9 mouse cellular contexts compared by ENCODE assay signal in genomic region chr4:115647580-115647979, GRCm38 (mm10). TPM values are rescaled to one million over a fixed set of nuclear protein-coding genes. Genes with fewer than 3 reads are reported as not detected.
DNase-seq lines count a peak whose midpoint lies in the region; ATAC-seq and TF ChIP-seq lines count a peak whose summit lies in the region.
"Had no signal": no experiment of that assay in that cellular context is flagged by ENCODE, and none has a peak within 500 bp of the region (broad histone marks: within the 10 kb centered on the region; RNA-seq: fewer than 3 reads in every experiment).

Gene Cyp4b1 (minus strand): TSS chr4:115647723.

- no peak within 1 kb of the TSS for H3K27ac ChIP-seq in heart, postnatal 0 days (ENCODE audit: low read depth)
- no peak within 1 kb of the TSS for H3K27ac ChIP-seq in lung, embryonic 15.5 days
- H3K27ac ChIP-seq in forebrain, embryonic 16.5 days (ENCODE audit: low read length), result no peak within 1 kb of the TSS

- no peaks in the 10 kb centered on the region for H3K36me3 ChIP-seq in heart, postnatal 0 days (replicated peaks; ENCODE audit: control insufficient read depth, insufficient read depth, low read length)
- no peaks in the 10 kb centered on the region for H3K36me3 ChIP-seq in lung, embryonic 15.5 days
- no peaks in the 10 kb centered on the region for H3K36me3 ChIP-seq in forebrain, embryonic 16.5 days (ENCODE audit: control insufficient read depth, insufficient read depth)

- DNase-seq in urinary bladder, adult 2 months (ENCODE audit: low spot score), result no peak
- no peak for DNase-seq in urinary bladder, postnatal 4 days (ENCODE audit: low spot score in 2 of 2)
- peak; percentile 60 for DNase-seq in heart, postnatal 0 days (ENCODE audit: low spot score)
- no peak for DNase-seq in cerebellum, adult 9-10 months
- DNase-seq in yolk sac, embryonic 10.5 days (ENCODE audit: low spot score), result no peak

- no peaks in the 10 kb centered on the region for H3K9me3 ChIP-seq in heart, postnatal 0 days (replicated peaks; ENCODE audit: control insufficient read depth, low read length)
- no peaks in the 10 kb centered on the region for H3K9me3 ChIP-seq in lung, embryonic 15.5 days
- H3K9me3 ChIP-seq in forebrain, embryonic 16.5 days (ENCODE audit: control insufficient read depth, low read length), result no peaks in the 10 kb centered on the region

- peaks cover 7% of the 10 kb centered on the region; the same call in 1 of the 2 replicates for H3K4me1 ChIP-seq in heart, postnatal 0 days (ENCODE audit: control insufficient read depth, insufficient read depth)
- H3K4me1 ChIP-seq in lung, embryonic 15.5 days, result no peaks in the 10 kb centered on the region
- no peaks in the 10 kb centered on the region for H3K4me1 ChIP-seq in forebrain, embryonic 16.5 days (replicated peaks; ENCODE audit: control insufficient read depth, insufficient read depth, low read length)

- ATAC-seq in heart, postnatal 0 days (ENCODE audit: insufficient read depth, low read depth), result peak; percentile 53
- peak; percentile 61; the same call in 1 of the 2 replicates for ATAC-seq in lung, embryonic 15.5 days (ENCODE audit: borderline replicate concordance, extremely low read depth, low FRiP score, low TSS enrichment)
- ATAC-seq in inflammation-experienced regulatory T-cells, adult 6 months, result no peak
- ATAC-seq in forebrain, embryonic 16.5 days, result no peak

- H3K4me2 ChIP-seq in heart, postnatal 0 days (ENCODE audit: low read depth, low read length), result no peak within 1 kb of the TSS
- no peak within 1 kb of the TSS for H3K4me2 ChIP-seq in lung, embryonic 15.5 days
- H3K4me2 ChIP-seq in forebrain, embryonic 16.5 days (ENCODE audit: low read length), result no peak within 1 kb of the TSS

- no peak for TF ChIP-seq EP300 in heart, postnatal 0 days (IDR thresholded peaks at IDR 0.05; ENCODE audit: low read depth)

- no peak within 1 kb of the TSS for H3K9ac ChIP-seq in heart, postnatal 0 days (replicated peaks; ENCODE audit: low read depth, low read length)
- H3K9ac ChIP-seq in lung, embryonic 15.5 days, result no peak within 1 kb of the TSS
- no peak within 1 kb of the TSS for H3K9ac ChIP-seq in forebrain, embryonic 16.5 days (replicated peaks; ENCODE audit: low read depth, low read length)

- no peak within 1 kb of the TSS for H3K4me3 ChIP-seq in heart, postnatal 0 days (ENCODE audit: low read depth, low read length)
- H3K4me3 ChIP-seq in lung, embryonic 15.5 days, result no peak within 1 kb of the TSS
- no peak within 1 kb of the TSS for H3K4me3 ChIP-seq in forebrain, embryonic 16.5 days (replicated peaks; ENCODE audit: low read length)

- no peaks in the 10 kb centered on the region for H3K27me3 ChIP-seq in heart, postnatal 0 days (ENCODE audit: control insufficient read depth, insufficient read depth, low read length)
- H3K27me3 ChIP-seq in lung, embryonic 15.5 days, result no peaks in the 10 kb centered on the region
- no peaks in the 10 kb centered on the region for H3K27me3 ChIP-seq in forebrain, embryonic 16.5 days (replicated peaks; ENCODE audit: control insufficient read depth, insufficient read depth, low read length)

- WGBS in heart, postnatal 0 days, result 66% methylated on average over 9 of the region's 9 CpGs
- 70% methylated on average over 9 of the region's 9 CpGs for WGBS in lung, embryonic 15.5 days
- 83% methylated on average over 9 of the region's 9 CpGs for whole genome bisulfite sequencing in forebrain, embryonic 16.5 days

- TF ChIP-seq CTCF in heart, postnatal 0 days (IDR thresholded peaks at IDR 0.05; ENCODE audit: low read depth), result no peak

RNA-seq across cellular contexts. Expression of gene Cyp4b1, which starts in this region (rescaled TPM):
- polyA plus RNA-seq in urinary bladder, adult 2 months (2012; rRNA removed), result 10.9 and 13.5 TPM in 2 replicates
- total RNA-seq in heart, postnatal 0 days (2014; rRNA removed; ENCODE audit: low replicate concordance), result 8.7 and 14.5 TPM in 2 replicates
- 8.7 and 9.4 TPM in 2 replicates for polyA plus RNA-seq in heart, postnatal 0 days (2015; fragmentation: Nextera tagmentation; extraction: Ambion mirVana)
- polyA plus RNA-seq in lung, embryonic 15.5 days (2015; fragmentation: Nextera tagmentation; extraction: Ambion mirVana), result 18.7 and 23.1 TPM in 2 replicates
- not detected for polyA plus RNA-seq in inflammation-experienced regulatory T-cells, adult 6 months (2017; shearing (Covaris generic))
- 0.41 and 0.42 TPM in 2 replicates for polyA plus RNA-seq in forebrain, embryonic 16.5 days (2015; fragmentation: Nextera tagmentation; extraction: Ambion mirVana)
- total RNA-seq: ES-E14 had no signal

Comparison
In these comparisons a context has a peak if more than half of its experiments do, and no peak if none do; other contexts are left out.
1. ATAC-seq: peak in heart, postnatal 0 days (single experiment) and lung, embryonic 15.5 days (single experiment); none in inflammation-experienced regulatory T-cells, adult 6 months (single experiment) and forebrain, embryonic 16.5 days (single experiment).